Mouse (Mus musculus) heart, adult 2 months (tissue): ENCODE data around the gene Pdia4. TPM values are rescaled to one million over a fixed set of nuclear protein-coding genes. Genes with fewer than 3 reads are reported as not detected.

ENCODE experiments used
- DNase-seq, 2 experiments: peaks; one replicate each; pipeline ENCODE4 v3.0.0; 2021
- H3K27ac ChIP-seq: fragments of 200-600 bp; 2 replicates; pipeline ENCODE4 v1.8.1; 2022
- H3K27me3 ChIP-seq: fragments of 200-500 bp; 2 replicates; pipeline ENCODE4 v1.6.1; 2012; ENCODE audit warnings: mild to moderate bottlenecking, low read length, inconsistent platforms, mixed read lengths; ENCODE audit not compliant: control insufficient read depth, insufficient read depth
- H3K36me3 ChIP-seq: fragments of 200-500 bp; 2 replicates; pipeline ENCODE4 v1.6.1; 2012; ENCODE audit warnings: low read length, inconsistent platforms; ENCODE audit not compliant: control insufficient read depth, insufficient read depth
- H3K4me1 ChIP-seq: fragments of 200-500 bp; 2 replicates; pipeline ENCODE4 v1.6.1; 2011; ENCODE audit warnings: low read length; ENCODE audit not compliant: control insufficient read depth, insufficient read depth
- H3K4me3 ChIP-seq: fragments of 200-600 bp; 2 replicates; pipeline ENCODE4 v1.8.1; 2022
- H3K79me2 ChIP-seq: fragments of 200-500 bp; replicated peaks from 2 replicates; pipeline ENCODE4 v1.6.1; 2012; ENCODE audit warnings: mild to moderate bottlenecking, inconsistent platforms, low read length, moderate library complexity, mixed read lengths; ENCODE audit not compliant: control insufficient read depth, insufficient read depth
- H3K9ac ChIP-seq: fragments of 200-500 bp; 2 replicates; pipeline ENCODE4 v1.6.1; 2012; ENCODE audit warnings: low read depth, mild to moderate bottlenecking, control low read depth, inconsistent platforms, low read length, mixed read lengths
- CTCF ChIP-seq: fragments of 200-600 bp; IDR thresholded peaks from 2 replicates; pipeline ENCODE4 v1.8.1; 2022; ENCODE audit warnings: antibody characterized with exemption, mild to moderate bottlenecking, moderate library complexity
- EP300 ChIP-seq: fragments of 200-500 bp; IDR thresholded peaks from 2 replicates; pipeline ENCODE4 v1.6.1; 2011; ENCODE audit warnings: low read depth, low read length, control low read depth; ENCODE audit not compliant: insufficient read depth
- POLR2A ChIP-seq: fragments of 200-500 bp; IDR thresholded peaks from 2 replicates; pipeline ENCODE4 v1.6.1; 2011; ENCODE audit warnings: mild to moderate bottlenecking, low read depth, low read length, control low read depth; ENCODE audit not compliant: insufficient read depth
- WGBS: fragments of 180-500 bp; shearing (Covaris S2); methylation state at CpG from one replicate; pipeline ENCODE4 v1.1.7; 2018; 5-methylcytosine and 5-hydroxymethylcytosine counted together
- intact Hi-C: fragments of 180-260 bp; cut with DNase I; formaldehyde crosslinking; loops from one replicate; pipeline ENCODE4 v1.15.1; 2025
- polyA plus RNA-seq: library from polyadenylated mRNA; depleted of rRNA; stranded (reverse); fragments of >200 nt; gene quantifications from 2 replicates; pipeline ENCODE4 v1.2.3, GENCODE M21; 2012
- total RNA-seq, 2 experiments: library from RNA; stranded (reverse); gene quantifications; 2 replicates each; pipeline ENCODE4 v1.2.3; 2021

Pdia4 gene
- total and polyA plus RNA-seq, 3 experiments = 14.0 to 46.0 (median 44.1) TPM

DNA sequence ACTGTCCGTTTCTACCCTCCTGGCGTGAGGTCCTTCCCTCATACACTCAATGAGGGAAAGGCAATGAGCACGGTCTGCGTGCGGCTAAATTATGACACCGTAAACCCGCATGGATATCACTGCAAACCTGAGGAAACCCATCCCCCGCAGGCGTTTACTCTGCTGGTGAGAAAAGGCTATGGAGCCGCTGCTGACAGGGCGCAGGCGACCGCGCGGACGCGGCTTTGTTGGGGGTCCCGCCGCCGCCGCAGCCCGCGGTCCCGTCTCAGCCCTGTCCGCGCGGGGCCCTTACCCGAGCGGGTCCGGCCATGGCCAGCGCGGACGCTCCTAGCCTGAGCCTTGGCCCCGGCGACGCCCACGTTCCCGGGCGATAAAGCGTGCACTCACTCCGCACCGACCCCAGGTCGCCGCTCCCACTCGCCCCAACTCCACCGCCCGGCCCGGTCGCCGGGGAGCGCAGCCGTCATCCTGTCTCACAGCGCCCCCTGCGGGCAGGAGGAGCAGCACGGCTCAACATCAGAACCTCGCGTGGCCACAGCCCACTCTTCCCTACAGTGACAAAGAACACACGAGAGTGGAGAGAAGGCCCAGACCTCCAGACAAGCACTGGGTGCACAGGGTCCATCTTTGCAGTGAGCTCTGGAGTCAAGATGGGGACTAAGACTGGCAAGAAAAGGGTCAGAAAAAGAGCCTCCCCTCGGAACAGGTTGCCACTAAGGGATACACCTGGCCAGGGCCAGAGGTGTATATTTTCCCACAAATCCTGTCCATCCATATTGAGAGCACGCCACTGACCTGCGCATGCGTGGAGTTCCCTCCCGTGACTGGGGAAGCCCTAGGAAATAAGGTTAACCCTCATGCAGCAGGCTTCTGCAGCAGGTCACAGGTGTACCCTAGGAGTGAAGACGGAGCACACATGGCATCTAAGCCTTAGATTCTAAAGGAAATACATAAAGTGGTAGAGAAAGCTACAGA, 17.2 kb upstream of the Pdia4 start, which contains the start of gene Zfp786:
Gene Zfp786, minus strand, starts transcription at position 764 of the 975 bp plus-strand sequence.
- intact Hi-C loops = loop anchor here (10.0 kb wide), 2 partner anchors 214 to 254 kb away; partner anchors contain the start of genes Zfp746 and Zfp777
- H3K27ac ChIP-seq = peak within 1 kb of the TSS; percentile 67

DNA sequence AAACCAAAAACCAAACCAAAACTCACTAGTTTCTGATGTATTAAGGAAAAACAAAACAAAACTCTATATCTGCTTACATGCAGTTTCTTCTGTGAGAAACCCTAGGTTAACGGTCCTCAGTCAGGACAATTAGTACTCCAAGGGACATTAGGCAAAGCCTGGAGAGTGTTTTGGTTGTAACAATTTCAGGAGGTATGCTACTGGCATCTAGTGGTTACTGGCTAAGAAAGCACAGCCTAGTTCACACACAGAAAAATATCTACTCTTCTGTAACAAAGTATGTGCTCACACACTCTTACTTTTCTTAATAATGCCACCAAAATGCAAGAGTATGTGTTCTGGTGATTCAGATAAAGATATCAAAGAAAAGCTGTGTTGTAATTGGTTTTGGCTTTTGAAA, 15.7 kb upstream of the Pdia4 start:
- no peaks in the 10 kb centered on the region for H3K36me3 ChIP-seq
- 16% methylated on average over 1 of the region's 1 CpGs for WGBS
- no peak overlapping the region for H3K4me3 ChIP-seq
- no peak overlapping the region for H3K27ac ChIP-seq
- no peak overlapping the region for H3K9ac ChIP-seq
- TF ChIP-seq EP300 = no peak
- TF ChIP-seq CTCF = peak; percentile 68
- no peak for TF ChIP-seq POLR2A
- intact Hi-C loops = loop anchor here (1.0 kb wide), 1 partner anchor 30 kb away; no protein-coding TSS in a partner anchor
- H3K27me3 ChIP-seq = no peaks in the 10 kb centered on the region
- no peak for DNase-seq
- peaks cover 1% of the 10 kb centered on the region; the same call in 1 of the 2 replicates for H3K4me1 ChIP-seq
- H3K79me2 ChIP-seq = no peaks in the 10 kb centered on the region

More for the DNA sequence above, 17.2 kb upstream of the Pdia4 start, which contains the start of gene Zfp786:
- Histone ChIP-seq H3K27me3 (no peaks in the 10 kb centered on the region), H3K4me3 (peak within 1 kb of the TSS; percentile 57), H3K9ac (peak within 1 kb of the TSS; percentile 94), H3K36me3 (no peaks in the 10 kb centered on the region), H3K4me1 (peaks cover 2% of the 10 kb centered on the region; the same call in 1 of the 2 replicates), H3K79me2 (no peaks in the 10 kb centered on the region)
- peak; percentile 92 to 95 for DNase-seq
- peak; percentile 99; the same call in 1 of the 2 replicates for TF ChIP-seq CTCF
- 0 out of 2 replicates have a peak, but pooled peaks have one; percentile 31 for TF ChIP-seq EP300
- no peak for TF ChIP-seq POLR2A
- 2% methylated on average over 64 of the region's 64 CpGs for WGBS

DNA sequence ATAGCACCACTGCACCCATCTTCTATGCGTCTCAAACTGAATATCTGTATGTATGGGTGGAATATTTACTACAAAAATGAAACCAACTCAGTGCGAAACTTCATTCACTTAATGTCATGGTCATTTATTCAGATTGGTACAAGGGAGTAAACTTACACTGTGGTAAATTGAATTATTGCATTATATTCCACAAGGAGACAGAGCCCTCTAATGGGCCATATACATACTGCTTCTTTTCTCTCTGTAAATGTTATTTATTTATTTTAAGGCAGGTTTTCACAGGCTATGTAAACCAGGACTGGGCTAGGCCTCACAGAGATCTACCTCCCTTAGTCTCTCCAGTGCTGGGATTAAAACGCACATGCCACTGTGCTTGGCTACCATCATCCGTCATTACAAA, 14.2 kb upstream of the Pdia4 start:
- intact Hi-C loops = no loop called here
- Histone ChIP-seq H3K9ac (no peak overlapping the region), H3K27ac (no peak overlapping the region), H3K79me2 (no peaks in the 10 kb centered on the region), H3K4me1 (peaks cover 1% of the 10 kb centered on the region; the same call in 1 of the 2 replicates), H3K36me3 (no peaks in the 10 kb centered on the region), H3K27me3 (no peaks in the 10 kb centered on the region), H3K4me3 (no peak overlapping the region)
- TF ChIP-seq POLR2A (no peak), CTCF (no peak), EP300 (no peak)
- WGBS = 96% methylated on average over 4 of the region's 4 CpGs
- DNase-seq = no peak

DNA sequence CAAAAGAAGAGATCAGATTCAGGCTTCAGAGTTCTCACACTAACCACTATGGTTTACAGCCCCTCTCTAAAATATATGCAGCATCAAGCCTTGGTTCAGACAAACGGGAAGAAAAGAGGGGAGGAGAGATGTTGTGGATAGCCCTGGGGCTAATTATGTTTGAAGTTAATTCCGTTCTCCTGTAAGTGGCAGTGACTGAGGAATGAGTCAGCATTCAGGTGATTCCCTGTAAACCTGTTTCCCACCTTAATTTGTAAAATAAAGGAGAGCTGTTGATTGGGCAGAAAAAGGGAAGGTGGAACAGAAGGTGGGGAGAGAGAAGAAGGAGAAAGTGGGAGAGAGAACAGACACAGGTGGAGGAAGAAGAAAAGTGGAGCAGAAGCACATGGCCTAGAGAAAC, 11.0 kb upstream of the Pdia4 start:
- intact Hi-C loops = no loop called here
- Histone ChIP-seq H3K36me3 (no peaks in the 10 kb centered on the region), H3K9ac (no peak overlapping the region), H3K4me1 (no peaks in the 10 kb centered on the region), H3K4me3 (no peak overlapping the region), H3K79me2 (no peaks in the 10 kb centered on the region), H3K27ac (no peak overlapping the region), H3K27me3 (no peaks in the 10 kb centered on the region)
- DNase-seq = no peak
- WGBS = 73% methylated on average over 2 of the region's 2 CpGs
- TF ChIP-seq POLR2A (no peak), CTCF (no peak), EP300 (no peak)

DNA sequence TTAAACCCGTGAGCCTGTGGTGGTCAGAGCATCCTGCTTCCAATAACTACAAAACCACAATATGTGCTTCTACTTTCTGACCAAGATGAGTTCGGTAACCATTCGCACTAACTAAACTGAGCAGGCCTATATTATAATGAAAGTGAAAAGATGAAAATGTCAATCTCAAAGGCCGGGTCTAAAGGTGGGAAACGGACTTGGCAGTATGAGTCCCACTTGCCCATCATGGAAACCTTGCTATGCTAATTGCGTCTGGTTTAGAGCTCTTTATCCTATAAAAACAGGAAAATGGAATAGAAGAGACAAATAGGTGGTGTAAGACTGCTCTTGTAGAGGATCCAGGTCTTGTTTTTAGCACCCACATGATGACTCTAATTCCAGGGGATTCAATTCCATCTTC, 8.5 kb upstream of the Pdia4 start:
- Histone ChIP-seq H3K4me1 (no peaks in the 10 kb centered on the region), H3K4me3 (no peak overlapping the region), H3K27ac (no peak overlapping the region), H3K79me2 (no peaks in the 10 kb centered on the region), H3K9ac (no peak overlapping the region), H3K36me3 (no peaks in the 10 kb centered on the region), H3K27me3 (no peaks in the 10 kb centered on the region)
- intact Hi-C loops = no loop called here
- DNase-seq = no peak
- 89% methylated on average over 6 of the region's 6 CpGs for WGBS
- TF ChIP-seq POLR2A = no peak
- no peak for TF ChIP-seq EP300
- TF ChIP-seq CTCF = no peak

DNA sequence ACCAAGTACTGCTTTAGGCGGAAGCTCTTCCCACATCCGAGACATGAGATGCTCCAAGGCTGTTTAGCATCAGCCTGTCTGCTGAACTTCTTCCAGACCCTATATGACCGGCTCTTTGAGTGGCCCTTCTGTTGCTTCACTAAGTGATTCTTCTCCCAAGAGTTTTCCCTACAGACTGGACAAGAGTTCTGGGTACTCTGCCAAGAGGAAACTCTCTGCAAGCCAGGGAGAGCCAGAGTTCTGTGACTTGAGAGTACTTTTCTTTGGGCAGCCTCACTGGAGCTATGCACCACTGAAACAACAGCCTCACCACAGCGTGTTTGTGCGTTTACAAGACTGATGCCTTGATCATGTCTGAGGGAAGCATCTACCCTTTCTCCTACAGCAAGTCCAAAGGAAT, 8.0 kb upstream of the Pdia4 start:
- no peak for DNase-seq
- Histone ChIP-seq H3K9ac (no peak overlapping the region), H3K79me2 (no peaks in the 10 kb centered on the region), H3K27ac (no peak overlapping the region), H3K4me1 (no peaks in the 10 kb centered on the region), H3K4me3 (no peak overlapping the region), H3K27me3 (no peaks in the 10 kb centered on the region), H3K36me3 (no peaks in the 10 kb centered on the region)
- intact Hi-C loops = no loop called here
- WGBS = 78% methylated on average over 5 of the region's 5 CpGs
- TF ChIP-seq POLR2A (no peak), CTCF (no peak), EP300 (no peak)
